Mouse (Mus musculus): ENCODE measurements at regions not wholly inside any gene's neighbourhood (a gene's known extent, or its start where the extent isn't known, plus 50 kb on each side); places are given as distances from the start of the nearest gene placed in this dataset.

DNA sequence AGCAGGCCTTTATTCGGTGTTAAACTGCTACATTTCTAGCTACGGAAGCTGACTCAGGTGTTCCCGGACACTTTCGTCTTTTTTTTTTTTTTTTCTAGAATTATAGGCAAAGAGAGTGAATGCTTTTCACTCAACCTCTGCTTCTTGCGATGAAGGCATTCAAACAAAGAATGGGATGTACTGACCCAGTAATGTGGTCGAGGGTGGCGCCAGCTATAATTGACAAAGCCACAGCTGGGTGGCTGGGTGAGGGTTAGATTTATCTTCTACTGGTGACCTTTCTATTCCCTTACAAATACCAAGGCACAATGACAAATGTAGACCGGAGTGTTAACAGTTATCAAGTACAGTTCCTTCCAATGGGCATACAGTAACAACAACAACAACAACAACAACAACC lies 340.7 kb upstream of the Slc24a2 start:
- no peak for TF ChIP-seq POLR2A (IDR thresholded peaks at IDR 0.05; ENCODE audit: insufficient read depth, low read depth, low read length)
- no peak for TF ChIP-seq CTCF (IDR thresholded peaks at IDR 0.05; ENCODE audit: insufficient read depth, low read depth, low read length)
